Mouse (Mus musculus) neutrophil, adult 5-6 weeks (primary cell): ENCODE measurements around the gene Rps26. TPM values are rescaled to one million over a fixed set of nuclear protein-coding genes. Genes with fewer than 3 reads are reported as not detected.

ENCODE experiments used
- ATAC-seq: fragments of 151-379, 151-347 bp; 2 replicates; pipeline ENCODE4 v1.8.0; 2017; ENCODE audit warnings: mild to moderate bottlenecking, moderate TSS enrichment; ENCODE audit not compliant: insufficient number of reproducible peaks, poor library complexity, low FRiP score, severe bottlenecking; ENCODE audit errors: extremely low read depth
- total RNA-seq: library from RNA; stranded (forward); fragments of 200-1000 nt; gene quantifications from 2 replicates; pipeline ENCODE4 v1.2.3, GENCODE M21; 2017

Rps26 gene
- 404 and 420 TPM in 2 replicates for total RNA-seq

DNA sequence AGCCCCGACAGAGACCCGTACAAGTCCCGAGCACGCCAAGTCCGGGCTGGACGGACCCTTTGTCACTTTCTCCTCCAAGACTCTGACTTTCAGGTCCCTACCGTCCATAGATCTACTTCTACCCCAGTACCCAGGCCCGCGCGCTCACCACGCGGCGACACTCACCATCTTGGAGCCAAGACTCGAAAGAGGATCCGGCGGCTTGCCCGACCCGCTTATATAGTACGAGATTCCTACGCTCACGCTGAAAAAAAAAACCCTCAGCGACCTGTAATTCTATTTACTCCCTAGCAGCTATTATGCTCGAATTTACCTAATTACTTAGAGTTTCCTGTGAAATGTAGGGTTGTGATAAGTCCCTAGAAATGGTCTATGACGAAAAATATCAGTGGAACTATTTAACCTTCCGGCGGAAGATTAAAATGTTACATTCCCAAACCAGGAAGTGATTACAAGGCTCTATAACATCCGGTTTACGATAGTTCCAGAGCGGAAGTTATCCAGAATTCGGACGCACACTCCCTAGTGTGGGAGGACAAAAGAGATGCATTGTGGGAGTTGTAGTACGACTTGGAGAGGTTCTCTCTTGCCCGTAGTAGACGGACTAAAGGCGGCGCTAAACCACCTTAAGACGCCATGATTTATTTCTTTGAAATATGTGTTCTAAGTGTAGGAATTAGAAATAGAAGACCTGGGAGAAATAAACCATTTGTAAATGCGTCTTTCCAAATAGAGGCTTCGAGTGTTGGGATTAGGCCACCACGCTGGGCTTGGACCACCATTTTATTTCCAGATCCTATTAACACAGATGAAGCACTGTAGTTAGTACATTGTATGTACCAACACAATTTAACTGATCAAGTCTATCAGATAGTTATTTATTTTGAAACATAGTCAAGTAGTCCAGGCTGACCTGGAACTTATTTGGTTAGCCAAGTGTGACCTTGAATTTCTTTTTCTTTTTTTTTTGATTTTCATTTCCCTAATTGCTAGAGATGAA lies at the start of gene Rps26:
TSS of gene Rps26 (minus strand) at position 437 of the 1,000 bp plus-strand sequence.
- peak; percentile 98 for ATAC-seq

DNA sequence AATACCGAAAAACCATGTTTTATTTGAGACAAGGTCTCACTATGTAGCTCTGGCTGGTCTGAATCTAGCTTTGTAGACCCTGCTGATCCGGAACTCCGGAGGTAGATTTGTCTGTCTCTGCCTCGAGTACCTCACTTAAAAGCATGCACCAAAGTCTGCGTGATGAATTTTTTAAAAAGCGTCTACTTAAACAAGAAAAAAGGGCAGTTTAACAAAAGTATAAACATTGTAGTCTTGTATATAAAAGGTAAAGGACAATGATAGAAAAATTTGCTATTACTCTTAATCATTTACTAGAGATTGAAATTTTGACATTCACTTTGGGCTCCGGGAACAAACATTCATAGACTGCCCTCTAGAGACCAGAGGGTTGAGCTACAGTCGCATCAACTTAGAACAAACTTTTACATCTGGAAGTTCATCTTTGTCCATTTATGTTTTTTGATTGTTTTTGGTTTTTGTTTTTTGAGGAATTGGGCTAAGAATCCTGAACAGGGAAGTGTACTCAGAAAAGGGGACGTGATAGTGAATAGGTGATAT lies 48.0 kb upstream of the Rps26 start:
- ATAC-seq, result peak; percentile 42; the same call in 1 of the 2 replicates

- peak; percentile 73 for ATAC-seq
These were observed 47.4 kb upstream of the Rps26 start, which contains the start of gene Suox for GRCm38 (mm10) chr10:128673763-128674468. Gene Suox (minus strand): TSS chr10:128674073.

DNA sequence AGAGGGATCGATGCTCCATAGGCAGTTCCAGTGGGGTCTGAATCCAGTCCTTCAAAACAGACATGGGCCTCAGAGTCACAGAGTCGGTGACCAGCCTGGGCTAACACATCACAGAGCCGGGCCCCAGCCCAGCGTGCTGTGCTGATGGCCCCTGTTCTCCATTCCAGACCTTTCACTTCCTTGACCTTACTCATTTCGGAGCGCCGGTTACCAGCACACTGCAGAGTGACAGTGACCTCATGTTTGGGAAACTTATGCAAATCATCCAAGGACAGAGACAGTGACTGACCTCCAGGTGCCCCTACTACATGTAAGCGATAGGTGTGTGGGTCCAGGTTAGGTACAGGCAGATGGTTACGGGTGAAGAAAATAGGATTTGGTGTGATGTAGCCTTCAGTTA lies 44.6 kb upstream of the Rps26 start:
- ATAC-seq, result no peak

DNA sequence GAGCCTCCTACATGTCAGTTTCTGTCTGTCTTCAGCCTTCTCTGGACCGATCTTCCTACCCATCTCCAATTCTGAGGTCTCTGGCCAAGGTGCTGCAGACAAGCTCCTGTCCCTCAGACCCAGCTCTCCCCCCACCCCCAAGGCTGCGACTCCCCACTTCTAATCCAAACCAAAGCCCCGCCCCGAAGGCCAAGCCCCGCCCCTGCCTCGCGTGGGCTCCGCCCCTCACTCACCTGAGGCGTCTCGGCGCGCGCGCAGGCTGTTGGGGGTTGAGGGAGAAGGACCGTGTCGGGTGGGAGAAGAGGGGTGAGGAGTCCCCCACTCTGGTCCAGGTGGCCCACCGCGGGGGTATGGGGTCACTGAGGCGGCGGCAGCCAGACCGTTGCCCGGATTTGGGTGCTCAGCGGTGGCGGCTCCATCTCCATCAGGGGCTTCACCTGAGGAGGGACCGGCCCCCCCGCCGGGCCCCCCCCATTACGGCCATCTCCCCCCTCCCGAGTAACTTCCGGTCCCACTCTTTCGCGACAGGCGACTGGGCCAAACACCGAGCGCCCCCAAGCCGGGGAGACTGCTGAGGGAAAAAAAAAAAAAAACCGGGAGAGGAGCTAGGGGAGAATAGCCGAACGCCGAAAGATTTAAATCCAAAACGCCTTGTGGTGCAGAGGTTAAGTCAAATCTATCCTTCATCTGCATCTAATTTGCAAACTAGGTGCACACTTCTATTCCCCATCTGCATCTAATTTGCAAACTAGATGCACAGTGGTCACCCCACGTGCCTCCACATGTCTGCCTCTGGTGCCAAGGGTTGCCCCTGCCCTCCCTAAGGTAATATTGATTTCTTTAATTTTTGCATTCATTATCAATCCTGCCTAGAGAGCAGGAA lies 42.5 kb upstream of the Rps26 start:
- no peak for ATAC-seq

DNA sequence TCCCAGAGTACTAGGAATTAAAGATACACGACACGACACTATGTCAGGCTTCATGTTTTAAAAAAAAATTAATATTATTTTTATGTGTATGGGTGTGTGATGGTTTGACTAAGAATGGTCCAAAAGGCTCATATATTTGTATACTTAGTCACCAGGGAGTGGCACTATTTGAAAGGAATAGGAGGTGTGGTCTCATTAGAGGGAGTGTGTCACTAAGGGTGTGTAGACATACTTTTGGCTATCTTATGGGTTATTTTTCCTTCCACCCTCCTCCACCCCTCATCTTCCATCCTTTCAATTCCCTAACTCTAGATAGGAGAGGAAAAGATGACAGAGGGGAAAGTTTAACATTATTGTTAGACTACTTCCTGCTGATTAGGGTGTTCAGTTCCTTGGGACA lies 39.3 kb upstream of the Rps26 start:
- ATAC-seq, result no peak

GRCm38 (mm10) chr10:128665307-128665706 lies 38.8 kb upstream of the Rps26 start:
- no peak for ATAC-seq

DNA sequence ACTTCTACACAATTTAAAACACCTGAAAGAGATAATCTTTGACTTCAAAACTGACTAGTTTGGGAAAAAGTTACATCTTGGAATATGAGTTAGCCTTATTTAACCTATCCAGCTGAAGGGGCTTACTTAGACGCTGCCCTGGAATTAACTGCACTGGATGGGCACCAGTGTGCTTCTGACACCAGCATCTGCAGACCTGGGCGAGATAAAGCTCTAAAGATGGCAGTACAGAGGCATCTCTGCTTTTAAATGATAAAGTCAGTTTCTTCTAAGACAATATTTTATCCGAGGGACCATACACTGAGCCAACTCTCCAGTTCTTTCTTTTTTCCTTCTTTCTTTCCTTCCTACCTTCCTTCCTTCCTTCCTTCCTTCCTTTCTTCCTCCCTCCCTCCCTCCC lies 38.3 kb upstream of the Rps26 start:
- ATAC-seq, result no peak

GRCm38 (mm10) chr10:128663441-128664220 lies 37.1 kb upstream of the Rps26 start:
- no peak for ATAC-seq

- ATAC-seq, result no peak
These were observed 35.9 kb upstream of the Rps26 start for GRCm38 (mm10) chr10:128662465-128662864.

DNA sequence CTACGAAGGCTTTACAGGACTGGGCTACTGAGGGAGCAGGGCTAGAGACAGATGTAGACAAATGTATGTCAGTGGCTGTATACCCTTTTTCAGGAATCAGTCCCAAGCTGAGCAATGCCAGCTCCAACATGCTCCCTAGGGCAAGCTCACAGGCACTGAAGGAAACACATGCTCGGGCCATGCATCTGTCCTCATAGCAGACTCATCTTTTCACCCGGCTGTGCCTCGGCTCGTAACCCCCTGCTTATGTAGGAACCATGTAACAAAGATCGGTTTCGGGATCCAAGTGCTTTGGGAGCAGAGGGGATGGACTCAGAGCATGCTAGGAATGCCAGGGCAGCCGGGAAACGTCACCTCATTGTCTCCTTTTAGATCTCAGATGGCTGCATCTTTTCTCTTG lies 32.9 kb upstream of the Rps26 start:
- no peak for ATAC-seq

DNA sequence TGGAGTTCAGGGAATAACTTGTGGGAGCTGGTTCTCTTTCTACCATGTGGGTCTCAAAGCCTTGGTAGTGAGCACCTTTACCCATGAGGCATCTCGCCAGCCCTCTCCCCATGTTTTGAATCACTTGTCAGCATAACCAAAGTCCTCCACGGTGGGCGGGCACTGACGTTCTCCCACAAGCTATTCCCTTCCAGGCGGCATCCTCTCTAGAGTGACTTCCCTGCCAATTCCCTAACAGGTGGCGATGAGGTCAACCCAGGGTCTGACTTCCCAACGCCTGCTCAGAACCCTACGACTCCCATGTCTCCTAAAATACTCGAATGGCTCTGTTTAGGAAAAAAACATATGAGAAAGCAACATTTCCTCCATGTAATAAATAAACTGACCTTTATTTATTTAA lies 31.3 kb upstream of the Rps26 start:
- ATAC-seq, result no peak

GRCm38 (mm10) chr10:128656731-128657130 lies 30.2 kb upstream of the Rps26 start:
- ATAC-seq, result no peak

GRCm38 (mm10) chr10:128655254-128655653 lies 28.7 kb upstream of the Rps26 start:
- ATAC-seq, result no peak

DNA sequence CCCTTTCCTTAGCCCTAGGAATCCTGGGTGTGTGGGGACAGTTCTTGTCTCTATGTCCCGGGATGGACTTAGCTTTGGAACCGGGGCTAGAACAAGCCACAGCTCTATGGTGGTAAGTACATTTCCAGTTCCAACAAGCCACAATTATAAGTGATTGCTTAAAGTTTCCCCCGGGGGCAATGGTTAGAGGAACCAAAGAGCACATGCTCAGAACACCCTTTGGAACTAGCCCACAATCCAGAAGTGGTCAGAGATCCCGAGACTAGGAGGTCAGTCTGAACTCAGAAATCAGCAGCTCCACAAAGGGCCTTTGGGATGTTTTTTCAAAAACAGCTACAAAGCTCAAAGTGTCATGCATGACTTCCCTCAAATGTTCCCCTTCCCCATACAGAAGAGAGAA lies 27.3 kb upstream of the Rps26 start:
- ATAC-seq, result no peak

GRCm38 (mm10) chr10:128646139-128647089 lies 19.9 kb upstream of the Rps26 start:
- ATAC-seq, result no peak
